Mouse (Mus musculus) neural tube, embryonic 11.5 days (tissue): ENCODE measurements around the gene AI597479. TPM values are rescaled to one million over a fixed set of nuclear protein-coding genes. Genes with fewer than 3 reads are reported as not detected.

Experiments
- ATAC-seq: fragments of 200-750 bp; cut with Nextera tagmentation; 2 replicates; pipeline ENCODE4 v1.8.0; 2017; ENCODE audit warnings: moderate number of reproducible peaks, mild to moderate bottlenecking, moderate TSS enrichment, moderate library complexity; ENCODE audit not compliant: insufficient read depth, low FRiP score, low TSS enrichment
- DNase-seq: peaks from one replicate; pipeline ENCODE4 v3.0.0-alpha.2; 2015; ENCODE audit warnings: low spot score
- H3K27ac ChIP-seq: fragments of 300-500 bp; sonication (generic); 2 replicates; pipeline ENCODE4 v1.5.1; 2014; ENCODE audit warnings: low read depth, mild to moderate bottlenecking, low read length
- H3K27me3 ChIP-seq: fragments of 300-500 bp; sonication (generic); 2 replicates; pipeline ENCODE4 v1.6.1; 2014; ENCODE audit warnings: mild to moderate bottlenecking, low read length, mixed read lengths; ENCODE audit not compliant: control insufficient read depth, insufficient read depth
- H3K36me3 ChIP-seq: fragments of 300-500 bp; sonication (generic); 2 replicates; pipeline ENCODE4 v1.6.1; 2014; ENCODE audit warnings: mild to moderate bottlenecking, low read length, moderate library complexity, mixed read lengths; ENCODE audit not compliant: control insufficient read depth, insufficient read depth
- H3K4me1 ChIP-seq: fragments of 300-500 bp; sonication (generic); 2 replicates; pipeline ENCODE4 v1.6.1; 2014; ENCODE audit warnings: low read length, mixed read lengths; ENCODE audit not compliant: control insufficient read depth, insufficient read depth
- H3K4me2 ChIP-seq: fragments of 300-500 bp; sonication (generic); 2 replicates; pipeline ENCODE4 v1.6.1; 2014; ENCODE audit warnings: low read depth, mild to moderate bottlenecking, moderate library complexity
- H3K4me3 ChIP-seq: fragments of 300-500 bp; sonication (generic); 2 replicates; pipeline ENCODE4 v1.5.1; 2014; ENCODE audit warnings: low read depth, low read length
- H3K9ac ChIP-seq: fragments of 300-500 bp; sonication (generic); 2 replicates; pipeline ENCODE4 v1.6.1; 2014; ENCODE audit warnings: mild to moderate bottlenecking, low read length
- H3K9me3 ChIP-seq: fragments of 300-500 bp; sonication (generic); 2 replicates; pipeline ENCODE4 v1.6.1; 2016; ENCODE audit warnings: low read length; ENCODE audit not compliant: control insufficient read depth
- WGBS: fragments of 180-500 bp; shearing (Covaris S2); extraction: QIAGEN DNeasy Blood & Tissue Kit; methylation state at CpG from one replicate; pipeline ENCODE4 v1.1.7; 2014; 5-methylcytosine and 5-hydroxymethylcytosine counted together
- polyA plus RNA-seq: library from polyadenylated mRNA; unstranded; fragments of >200 nt; fragmentation: Nextera tagmentation; extraction: Ambion mirVana; gene quantifications from 2 replicates; pipeline ENCODE4 v1.2.1, GENCODE M21; 2014

Gene AI597479
- polyA plus RNA-seq, 1 experiment from 2014 or later: 52.9 TPM

- no peak for DNase-seq
- WGBS: 79% methylated on average over 2 of the region's 2 CpGs
- Histone ChIP-seq H3K9me3 (no peaks in the 10 kb centered on the region), H3K4me3 (no peak overlapping the region), H3K27me3 (no peaks in the 10 kb centered on the region), H3K36me3 (0 out of 2 replicates have a peak, but pooled peaks cover 3% of the 10 kb centered on the region), H3K27ac (no peak overlapping the region), H3K9ac (no peak overlapping the region), H3K4me2 (no peak overlapping the region), H3K4me1 (no peaks in the 10 kb centered on the region)
- no peak for ATAC-seq
Observed at GRCm38 (mm10) chr1:43074791-43075190, 23.7 kb upstream of the AI597479 start.

GRCm38 (mm10) chr1:43078124-43078523 is 20.4 kb upstream of the AI597479 start:
- Histone ChIP-seq H3K27ac (no peak overlapping the region), H3K4me2 (no peak overlapping the region), H3K4me1 (no peaks in the 10 kb centered on the region), H3K9ac (no peak overlapping the region), H3K4me3 (no peak overlapping the region), H3K36me3 (0 out of 2 replicates have a peak, but pooled peaks cover 3% of the 10 kb centered on the region), H3K9me3 (no peaks in the 10 kb centered on the region), H3K27me3 (no peaks in the 10 kb centered on the region)
- DNase-seq (no peak), ATAC-seq (no peak)
- 95% methylated on average over 2 of the region's 2 CpGs for WGBS

GRCm38 (mm10) chr1:43082946-43083345 is 15.6 kb upstream of the AI597479 start:
- Histone ChIP-seq H3K27me3 (no peaks in the 10 kb centered on the region), H3K4me1 (no peaks in the 10 kb centered on the region), H3K9ac (no peak overlapping the region), H3K27ac (no peak overlapping the region), H3K9me3 (no peaks in the 10 kb centered on the region), H3K4me3 (no peak overlapping the region), H3K4me2 (no peak overlapping the region), H3K36me3 (no peaks in the 10 kb centered on the region)
- ATAC-seq (no peak), DNase-seq (no peak)
- 81% methylated on average over 5 of the region's 5 CpGs for WGBS

- WGBS: 75% methylated on average over 1 of the region's 1 CpGs
- Histone ChIP-seq H3K4me2 (no peak overlapping the region), H3K27ac (no peak overlapping the region), H3K9ac (no peak overlapping the region), H3K9me3 (no peaks in the 10 kb centered on the region), H3K27me3 (no peaks in the 10 kb centered on the region), H3K36me3 (no peaks in the 10 kb centered on the region), H3K4me1 (0 out of 2 replicates have a peak, but pooled peaks cover 3% of the 10 kb centered on the region), H3K4me3 (no peak overlapping the region)
- ATAC-seq (no peak), DNase-seq (no peak)
Observed at GRCm38 (mm10) chr1:43090418-43090817, 8.1 kb upstream of the AI597479 start.

GRCm38 (mm10) chr1:43091306-43092055 is 7.0 kb upstream of the AI597479 start:
- Histone ChIP-seq H3K9me3 (no peaks in the 10 kb centered on the region), H3K4me3 (peak overlapping the region; percentile 74), H3K27ac (no peak overlapping the region), H3K36me3 (no peaks in the 10 kb centered on the region), H3K9ac (peak overlapping the region; percentile 89), H3K27me3 (no peaks in the 10 kb centered on the region), H3K4me1 (0 out of 2 replicates have a peak, but pooled peaks cover 3% of the 10 kb centered on the region), H3K4me2 (peak overlapping the region; percentile 80)
- DNase-seq (no peak), ATAC-seq (no peak)
- 48% methylated on average over 13 of the region's 13 CpGs for WGBS

GRCm38 (mm10) chr1:43092056-43093015 is 6.2 kb upstream of the AI597479 start:
- H3K4me1 ChIP-seq: 0 out of 2 replicates have a peak, but pooled peaks cover 3% of the 10 kb centered on the region
- H3K9ac ChIP-seq: peak overlapping the region; percentile 89
- DNase-seq (peak; percentile 77), ATAC-seq (peak; percentile 87)
- peak overlapping the region; percentile 80 for H3K4me2 ChIP-seq
- no peaks in the 10 kb centered on the region for H3K36me3 ChIP-seq
- no peaks in the 10 kb centered on the region for H3K27me3 ChIP-seq
- H3K9me3 ChIP-seq: no peaks in the 10 kb centered on the region
- WGBS: under 1% methylated on average over 81 of the region's 102 CpGs
- peak overlapping the region; percentile 74 for H3K4me3 ChIP-seq
- peak overlapping the region; percentile 82 for H3K27ac ChIP-seq

- no peaks in the 10 kb centered on the region for H3K36me3 ChIP-seq
- WGBS: 93% methylated on average over 2 of the region's 2 CpGs
- no peak overlapping the region for H3K27ac ChIP-seq
- DNase-seq (no peak), ATAC-seq (no peak)
- no peak overlapping the region for H3K4me3 ChIP-seq
- H3K4me1 ChIP-seq: peaks cover 3% of the 10 kb centered on the region; the same call in 1 of the 2 replicates
- no peaks in the 10 kb centered on the region for H3K27me3 ChIP-seq
- no peak overlapping the region for H3K9ac ChIP-seq
- H3K9me3 ChIP-seq: no peaks in the 10 kb centered on the region
- no peak overlapping the region for H3K4me2 ChIP-seq
Observed at GRCm38 (mm10) chr1:43094206-43094605, 4.3 kb upstream of the AI597479 start.

GRCm38 (mm10) chr1:43108729-43109128 is 10.2 kb downstream of the AI597479 start:
- DNase-seq: no peak
- Histone ChIP-seq H3K4me2 (no peak overlapping the region), H3K9me3 (no peaks in the 10 kb centered on the region), H3K9ac (no peak overlapping the region), H3K27me3 (no peaks in the 10 kb centered on the region), H3K4me1 (no peaks in the 10 kb centered on the region), H3K4me3 (no peak overlapping the region), H3K36me3 (peaks cover 5% of the 10 kb centered on the region), H3K27ac (no peak overlapping the region)
- WGBS: 88% methylated on average over 2 of the region's 2 CpGs
- no peak for ATAC-seq
